Mouse (Mus musculus) adrenal gland, adult (tissue): ENCODE data around the gene Sdk2.
A peak's percentile ranks its signal among the peaks of the same experiment; 100 is the strongest.

Experiments
- DNase-seq, 2 experiments: peaks; one replicate each; pipeline ENCODE4 v3.0.0; 2022 to 2023; ENCODE audit warnings: low spot score in 1 of 2; ENCODE audit not compliant: inconsistent age in 2 of 2

The Sdk2 gene

GRCm38 (mm10) chr11:114047887-114048331 is 18.9 kb downstream of the Sdk2 start:
- no peak for DNase-seq

GRCm38 (mm10) chr11:114046927-114047326 is 19.9 kb downstream of the Sdk2 start:
- DNase-seq, result no peak

- no peak for DNase-seq
These were observed 22.5 kb downstream of the Sdk2 start for GRCm38 (mm10) chr11:114044373-114044772.

GRCm38 (mm10) chr11:114043530-114043929 is 23.3 kb downstream of the Sdk2 start:
- DNase-seq, result no peak

GRCm38 (mm10) chr11:114040391-114041035 is 26.3 kb downstream of the Sdk2 start:
- DNase-seq, result no peak

- DNase-seq, result peak; percentile 81 to 88
These were observed 28.8 kb downstream of the Sdk2 start for GRCm38 (mm10) chr11:114038036-114038435.

GRCm38 (mm10) chr11:114031491-114031890 is 35.4 kb downstream of the Sdk2 start:
- DNase-seq, result no peak

- no peak for DNase-seq
These were observed 36.6 kb downstream of the Sdk2 start for GRCm38 (mm10) chr11:114030214-114030613.

GRCm38 (mm10) chr11:114028512-114028911 is 38.3 kb downstream of the Sdk2 start:
- no peak for DNase-seq

- DNase-seq, result no peak
These were observed 38.8 kb downstream of the Sdk2 start for GRCm38 (mm10) chr11:114028021-114028420.

GRCm38 (mm10) chr11:114025056-114025455 is 41.8 kb downstream of the Sdk2 start:
- DNase-seq, result peak; percentile 69 to 84

- no peak for DNase-seq
These were observed 42.9 kb downstream of the Sdk2 start for GRCm38 (mm10) chr11:114023965-114024364.

GRCm38 (mm10) chr11:114022166-114022565 is 44.7 kb downstream of the Sdk2 start:
- no peak for DNase-seq

GRCm38 (mm10) chr11:114019087-114019486 is 47.8 kb downstream of the Sdk2 start:
- DNase-seq, result no peak

- DNase-seq, result no peak
These were observed 49.9 kb downstream of the Sdk2 start for GRCm38 (mm10) chr11:114016889-114017392.

GRCm38 (mm10) chr11:114016108-114016888 is 50.5 kb downstream of the Sdk2 start:
- DNase-seq, result no peak

GRCm38 (mm10) chr11:114011523-114011922 is 55.3 kb downstream of the Sdk2 start:
- no peak for DNase-seq

- no peak for DNase-seq
These were observed 61.0 kb downstream of the Sdk2 start for GRCm38 (mm10) chr11:114005879-114006278.

- DNase-seq, result no peak
These were observed 62.2 kb downstream of the Sdk2 start for GRCm38 (mm10) chr11:114004651-114005050.

- no peak for DNase-seq
These were observed 63.7 kb downstream of the Sdk2 start for GRCm38 (mm10) chr11:114003195-114003594.

GRCm38 (mm10) chr11:114000051-114000450 is 66.8 kb downstream of the Sdk2 start:
- no peak for DNase-seq

GRCm38 (mm10) chr11:113998702-113999101 is 68.1 kb downstream of the Sdk2 start:
- DNase-seq, result no peak
